Mouse (Mus musculus) kidney, embryonic 14.5 days (tissue): ENCODE measurements around the gene Sun2. TPM values are rescaled to one million over a fixed set of nuclear protein-coding genes. Genes with fewer than 3 reads are reported as not detected.

ENCODE experiments used
- ATAC-seq: fragments of 200-750 bp; cut with Nextera tagmentation; 2 replicates; pipeline ENCODE4 v1.8.0; 2017; ENCODE audit warnings: moderate number of reproducible peaks, mild to moderate bottlenecking, moderate TSS enrichment, moderate library complexity; ENCODE audit not compliant: low FRiP score, low TSS enrichment
- H3K27ac ChIP-seq: fragments of 300-500 bp; sonication (generic); 2 replicates; pipeline ENCODE4 v1.5.1; 2014; ENCODE audit warnings: low read depth, mild to moderate bottlenecking, low read length, moderate library complexity, mixed read lengths
- H3K27me3 ChIP-seq: fragments of 300-500 bp; sonication (generic); 2 replicates; pipeline ENCODE4 v1.6.1; 2014; ENCODE audit warnings: mild to moderate bottlenecking, low read length; ENCODE audit not compliant: control insufficient read depth, insufficient read depth
- H3K36me3 ChIP-seq: fragments of 300-500 bp; sonication (generic); 2 replicates; pipeline ENCODE4 v1.6.1; 2014; ENCODE audit warnings: low read length, mixed read lengths; ENCODE audit not compliant: control insufficient read depth, insufficient read depth
- H3K4me1 ChIP-seq: fragments of 300-500 bp; sonication (generic); 2 replicates; pipeline ENCODE4 v1.6.1; 2014; ENCODE audit warnings: low read length, mixed read lengths; ENCODE audit not compliant: control insufficient read depth, insufficient read depth
- H3K4me2 ChIP-seq: fragments of 300-500 bp; sonication (generic); replicated peaks from 2 replicates; pipeline ENCODE4 v1.6.1; 2014; ENCODE audit warnings: low read depth, mild to moderate bottlenecking, low read length
- H3K4me3 ChIP-seq: fragments of 300-500 bp; sonication (generic); 2 replicates; pipeline ENCODE4 v1.5.1; 2014; ENCODE audit warnings: mild to moderate bottlenecking, low read length
- H3K9ac ChIP-seq: fragments of 300-500 bp; sonication (generic); 2 replicates; pipeline ENCODE4 v1.6.1; 2014; ENCODE audit warnings: low read depth, mild to moderate bottlenecking, low read length, moderate library complexity
- H3K9me3 ChIP-seq: fragments of 300-500 bp; sonication (generic); 2 replicates; pipeline ENCODE4 v1.6.1; 2016; ENCODE audit warnings: low read length; ENCODE audit not compliant: control insufficient read depth
- WGBS: fragments of 180-500 bp; shearing (Covaris S2); extraction: QIAGEN DNeasy Blood & Tissue Kit; methylation state at CpG from one replicate; pipeline ENCODE4 v1.1.7; 2014; 5-methylcytosine and 5-hydroxymethylcytosine counted together
- polyA plus RNA-seq: library from polyadenylated mRNA; unstranded; fragments of >200 nt; fragmentation: Nextera tagmentation; extraction: Ambion mirVana; gene quantifications from 2 replicates; pipeline ENCODE4 v1.2.1, GENCODE M21; 2014

Gene Sun2
- polyA plus RNA-seq, 1 experiment from 2014 or later, result 6.9 TPM

GRCm38 (mm10) chr15:79683146-79683545, 59.2 kb downstream of the Sun2 start:
- no peak for ATAC-seq
- Histone ChIP-seq H3K4me3 (no peak overlapping the region), H3K4me1 (peaks cover 35% of the 10 kb centered on the region), H3K9ac (no peak overlapping the region), H3K27ac (no peak overlapping the region), H3K27me3 (no peaks in the 10 kb centered on the region), H3K9me3 (no peaks in the 10 kb centered on the region), H3K4me2 (no peak overlapping the region), H3K36me3 (no peaks in the 10 kb centered on the region)
- WGBS, result 73% methylated on average over 6 of the region's 6 CpGs

- H3K4me3 ChIP-seq, result no peak overlapping the region
- peaks cover 3% of the 10 kb centered on the region; the same call in 1 of the 2 replicates for H3K36me3 ChIP-seq
- no peaks in the 10 kb centered on the region for H3K27me3 ChIP-seq
- H3K4me1 ChIP-seq, result peaks cover 35% of the 10 kb centered on the region
- no peak overlapping the region for H3K4me2 ChIP-seq
- no peaks in the 10 kb centered on the region for H3K9me3 ChIP-seq
- no peak overlapping the region for H3K27ac ChIP-seq
- H3K9ac ChIP-seq, result no peak overlapping the region
- ATAC-seq, result no peak
- 82% methylated on average over 4 of the region's 4 CpGs for WGBS
Observed at GRCm38 (mm10) chr15:79681973-79682372, 60.4 kb downstream of the Sun2 start.

- H3K27me3 ChIP-seq, result no peaks in the 10 kb centered on the region
- H3K27ac ChIP-seq, result 0 out of 2 replicates have a peak overlapping the region, but pooled peaks have one; percentile 43
- no peak overlapping the region for H3K4me3 ChIP-seq
- no peaks in the 10 kb centered on the region for H3K9me3 ChIP-seq
- no peak overlapping the region for H3K9ac ChIP-seq
- ATAC-seq, result no peak
- H3K4me2 ChIP-seq, result no peak overlapping the region
- peaks cover 40% of the 10 kb centered on the region for H3K36me3 ChIP-seq
- 68% methylated on average over 2 of the region's 2 CpGs for WGBS
- no peaks in the 10 kb centered on the region; the same call in 1 of the 2 replicates for H3K4me1 ChIP-seq
Observed at GRCm38 (mm10) chr15:79677936-79678335, 64.4 kb downstream of the Sun2 start.

Other genes starting within 250 kb of the Sun2 start
- 0.23 TPM in 1 of 2 replicates, not detected in the other for gene Kcnj4, start 237.3 kb downstream of the Sun2 start, polyA plus RNA-seq
- gene Kdelr3, start 226.1 kb downstream of the Sun2 start, polyA plus RNA-seq, result 38.2 and 40.1 TPM in 2 replicates
- gene Ddx17, start 195.8 kb downstream of the Sun2 start, polyA plus RNA-seq, result 84.7 and 93.8 TPM in 2 replicates
- gene Dmc1, start 137.4 kb downstream of the Sun2 start, polyA plus RNA-seq, result 1.4 and 2.0 TPM in 2 replicates
- gene Fam227a, start 83.6 kb downstream of the Sun2 start, polyA plus RNA-seq, result 1.6 and 2.7 TPM in 2 replicates
- 52.4 and 56.0 TPM in 2 replicates for gene Cby1, start 83.3 kb downstream of the Sun2 start, polyA plus RNA-seq
- gene Tomm22, start 71.7 kb downstream of the Sun2 start, polyA plus RNA-seq, result 274 and 346 TPM in 2 replicates
- 11.9 and 13.0 TPM in 2 replicates for gene Josd1, start 54.6 kb downstream of the Sun2 start, polyA plus RNA-seq
- gene Gtpbp1, start 51.7 kb downstream of the Sun2 start, polyA plus RNA-seq, result 20.3 and 31.6 TPM in 2 replicates
- 60.1 and 61.6 TPM in 2 replicates for gene Dnal4, start 35.3 kb upstream of the Sun2 start, polyA plus RNA-seq
- gene Nptxr, start 62.2 kb upstream of the Sun2 start, polyA plus RNA-seq, result 0.50 and 1.8 TPM in 2 replicates
- gene Npcd, start 91.7 kb upstream of the Sun2 start, polyA plus RNA-seq, result 0.22 TPM in 1 of 2 replicates, not detected in the other
- gene Cbx6, start 92.2 kb upstream of the Sun2 start, polyA plus RNA-seq, result 22.4 and 28.6 TPM in 2 replicates
- 20.3 and 25.3 TPM in 2 replicates for gene Apobec3, start 149.1 kb upstream of the Sun2 start, polyA plus RNA-seq
- gene Cbx7, start 228.6 kb upstream of the Sun2 start, polyA plus RNA-seq, result 1.5 and 2.0 TPM in 2 replicates